Mouse (Mus musculus): ENCODE data around the gene Rbpms2. TPM values are rescaled to one million over a fixed set of nuclear protein-coding genes. Genes with fewer than 3 reads are reported as not detected.
"Not testable (repeated sequence)": the region's sequence is repeated elsewhere in the genome, so short reads cannot be mapped to it uniquely, and the experiment has no call there.

Rbpms2 gene
- total RNA-seq, 1 experiment from 2014 or later = 3.1 TPM

GRCm38 (mm10) chr9:65651957-65652356, 22.5 kb downstream of the Rbpms2 start:
- ATAC-seq (replicated peaks; ENCODE audit: low read depth, poor library complexity, severe bottlenecking) = not testable (repeated sequence)

- no peak for ATAC-seq (replicated peaks; ENCODE audit: low read depth, poor library complexity, severe bottlenecking)
Measured at GRCm38 (mm10) chr9:65653741-65654140, 24.3 kb downstream of the Rbpms2 start.

GRCm38 (mm10) chr9:65654700-65655237, 25.3 kb downstream of the Rbpms2 start:
- ATAC-seq (replicated peaks; ENCODE audit: low read depth, poor library complexity, severe bottlenecking) = no peak

GRCm38 (mm10) chr9:65655540-65655939, 26.1 kb downstream of the Rbpms2 start:
- ATAC-seq (replicated peaks; ENCODE audit: low read depth, poor library complexity, severe bottlenecking) = peak; percentile 95

GRCm38 (mm10) chr9:65657218-65657617, 27.8 kb downstream of the Rbpms2 start:
- no peak for ATAC-seq (replicated peaks; ENCODE audit: low read depth, poor library complexity, severe bottlenecking)

GRCm38 (mm10) chr9:65661029-65661428, 31.6 kb downstream of the Rbpms2 start:
- ATAC-seq (replicated peaks; ENCODE audit: low read depth, poor library complexity, severe bottlenecking) = no peak

- ATAC-seq (replicated peaks; ENCODE audit: low read depth, poor library complexity, severe bottlenecking) = no peak
Measured at GRCm38 (mm10) chr9:65661493-65661892, 32.0 kb downstream of the Rbpms2 start.

GRCm38 (mm10) chr9:65664163-65664562, 34.7 kb downstream of the Rbpms2 start:
- peak; percentile 59; the same call in 1 of the 2 replicates for ATAC-seq (replicated peaks; ENCODE audit: low read depth, poor library complexity, severe bottlenecking)

GRCm38 (mm10) chr9:65666042-65666441, 36.6 kb downstream of the Rbpms2 start:
- ATAC-seq (replicated peaks; ENCODE audit: low read depth, poor library complexity, severe bottlenecking) = peak; percentile 87

GRCm38 (mm10) chr9:65667701-65668100, 38.3 kb downstream of the Rbpms2 start, which contains the start of gene Oaz2:
Gene Oaz2, plus strand, starts transcription at chr9:65668001.
- no peak for ATAC-seq (replicated peaks; ENCODE audit: low read depth, poor library complexity, severe bottlenecking)

GRCm38 (mm10) chr9:65671431-65671931, 42.0 kb downstream of the Rbpms2 start:
- ATAC-seq (replicated peaks; ENCODE audit: low read depth, poor library complexity, severe bottlenecking) = peak; percentile 37; the same call in 1 of the 2 replicates

- no peak for ATAC-seq (replicated peaks; ENCODE audit: low read depth, poor library complexity, severe bottlenecking)
Measured at GRCm38 (mm10) chr9:65672996-65673395, 43.5 kb downstream of the Rbpms2 start.

- ATAC-seq (replicated peaks; ENCODE audit: low read depth, poor library complexity, severe bottlenecking) = 0 out of 2 replicates have a peak, but pooled peaks have one; percentile 8
Measured at GRCm38 (mm10) chr9:65675461-65676357, 46.3 kb downstream of the Rbpms2 start.

GRCm38 (mm10) chr9:65676358-65677118, 47.1 kb downstream of the Rbpms2 start:
- ATAC-seq (replicated peaks; ENCODE audit: low read depth, poor library complexity, severe bottlenecking) = peak; percentile 96

GRCm38 (mm10) chr9:65677119-65677462, 47.6 kb downstream of the Rbpms2 start:
- ATAC-seq (replicated peaks; ENCODE audit: low read depth, poor library complexity, severe bottlenecking) = no peak

GRCm38 (mm10) chr9:65679181-65679761, 49.8 kb downstream of the Rbpms2 start:
- ATAC-seq (replicated peaks; ENCODE audit: low read depth, poor library complexity, severe bottlenecking) = no peak

GRCm38 (mm10) chr9:65680938-65681633, 51.6 kb downstream of the Rbpms2 start:
- ATAC-seq (replicated peaks; ENCODE audit: low read depth, poor library complexity, severe bottlenecking) = no peak

- ATAC-seq (replicated peaks; ENCODE audit: low read depth, poor library complexity, severe bottlenecking) = no peak
Measured at GRCm38 (mm10) chr9:65681634-65681940, 52.1 kb downstream of the Rbpms2 start.

- ATAC-seq (replicated peaks; ENCODE audit: low read depth, poor library complexity, severe bottlenecking) = no peak
Measured at GRCm38 (mm10) chr9:65682183-65682582, 52.7 kb downstream of the Rbpms2 start.

GRCm38 (mm10) chr9:65682994-65683393, 53.5 kb downstream of the Rbpms2 start:
- ATAC-seq (replicated peaks; ENCODE audit: low read depth, poor library complexity, severe bottlenecking) = no peak
